Comparison of ENCODE assay signal across 13 mouse cellular contexts in the genomic region with DNA sequence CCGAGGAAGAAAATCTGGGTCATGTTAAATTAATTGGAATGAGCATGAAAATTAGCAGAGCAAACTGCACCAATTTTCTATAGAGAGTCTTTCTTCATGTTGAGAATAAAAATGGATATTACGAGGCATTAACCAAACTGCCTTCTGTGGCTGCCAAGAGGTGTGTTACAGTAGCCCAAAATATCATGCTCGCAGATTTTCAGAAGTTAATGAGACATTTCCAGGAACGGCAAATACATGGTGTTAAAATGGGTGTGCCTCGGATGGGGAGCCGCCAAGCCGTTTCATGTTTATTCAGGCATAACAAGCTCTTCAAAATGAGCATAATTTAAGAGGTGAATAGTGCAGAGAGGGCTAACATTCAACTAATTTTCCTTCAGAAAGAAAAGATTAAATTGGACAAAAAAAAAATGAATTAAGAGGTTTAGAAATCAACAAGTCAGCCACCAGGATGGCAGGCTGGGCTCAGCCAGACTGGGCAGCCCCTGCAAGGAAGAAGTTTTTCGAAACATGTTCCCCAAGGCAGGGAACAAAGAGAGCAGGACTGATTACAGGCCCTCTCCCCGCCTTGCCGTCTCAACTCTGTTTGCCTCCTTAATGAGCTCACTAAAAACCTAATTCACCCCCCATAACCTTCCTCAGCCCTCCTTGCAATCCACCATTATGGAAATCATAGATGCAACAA. TPM values are rescaled to one million over a fixed set of nuclear protein-coding genes. Genes with fewer than 3 reads are reported as not detected.
A peak's percentile ranks its signal among the peaks of the same experiment; 100 is the strongest.
DNase-seq lines count a peak whose midpoint lies in the region; ATAC-seq and TF ChIP-seq lines count a peak whose summit lies in the region.
"Had no signal": no experiment of that assay in that cellular context is flagged by ENCODE, and none has a peak within 500 bp of the region (broad histone marks: within the 10 kb centered on the region; RNA-seq: fewer than 3 reads in every experiment).

No protein-coding gene starts in this region.

- no peaks in the 10 kb centered on the region for H3K27me3 ChIP-seq in kidney, adult 2 months (replicated peaks; ENCODE audit: control insufficient read depth, insufficient read depth, low read length)
- H3K27me3 ChIP-seq in forebrain, postnatal 0 days (ENCODE audit: insufficient read depth, low read length) = no peaks in the 10 kb centered on the region
- H3K27me3 ChIP-seq in midbrain, embryonic 14.5 days (ENCODE audit: control insufficient read depth, insufficient read depth, low read length) = no peaks in the 10 kb centered on the region
- H3K27me3 ChIP-seq in stomach, embryonic 16.5 days (ENCODE audit: control insufficient read depth, insufficient read depth, low read length) = no peaks in the 10 kb centered on the region
- H3K27me3 ChIP-seq: heart, embryonic 15.5 days; limb, embryonic 15.5 days had no signal

- no peaks in the 10 kb centered on the region for H3K9me3 ChIP-seq in forebrain, postnatal 0 days (ENCODE audit: low read length)
- H3K9me3 ChIP-seq in midbrain, embryonic 14.5 days (ENCODE audit: control insufficient read depth, low read length) = no peaks in the 10 kb centered on the region
- H3K9me3 ChIP-seq in stomach, embryonic 16.5 days (replicated peaks; ENCODE audit: control insufficient read depth, low read length) = no peaks in the 10 kb centered on the region
- H3K9me3 ChIP-seq: heart, embryonic 15.5 days; limb, embryonic 15.5 days had no signal

- TF ChIP-seq POLR2A in kidney, adult 2 months (IDR thresholded peaks at IDR 0.05; ENCODE audit: low read depth, low read length) = no peak

- H3K9ac ChIP-seq in forebrain, postnatal 0 days = peak overlapping the region; percentile 37; the same call in 1 of the 2 replicates
- 0 out of 2 replicates have a peak overlapping the region, but pooled peaks have one; percentile 6 for H3K9ac ChIP-seq in midbrain, embryonic 14.5 days (replicated peaks; ENCODE audit: low read length)
- peak overlapping the region; percentile 23; the same call in 1 of the 2 replicates for H3K9ac ChIP-seq in stomach, embryonic 16.5 days (ENCODE audit: low read length)
- H3K9ac ChIP-seq: heart, embryonic 15.5 days; limb, embryonic 15.5 days had no signal

- no peak for TF ChIP-seq CTCF in kidney, adult 2 months (conservative IDR thresholded peaks at IDR 0.05; ENCODE audit: insufficient read depth, insufficient read length, low read depth, low read length)
- TF ChIP-seq CTCF in forebrain, postnatal 0 days (IDR thresholded peaks at IDR 0.05; ENCODE audit: low read depth) = no peak

- ATAC-seq in forebrain, postnatal 0 days = peak; percentile 38
- ATAC-seq in midbrain, embryonic 14.5 days (ENCODE audit: low FRiP score, low TSS enrichment) = no peak; the same call in 1 of the 2 replicates
- ATAC-seq in stomach, embryonic 16.5 days (ENCODE audit: insufficient read depth, low FRiP score) = no peak

- peaks cover 20% of the 10 kb centered on the region for H3K4me1 ChIP-seq in kidney, adult 2 months (ENCODE audit: control insufficient read depth, insufficient read depth, low read length)
- peaks cover 26% of the 10 kb centered on the region for H3K4me1 ChIP-seq in forebrain, postnatal 0 days (ENCODE audit: insufficient read depth)
- peaks cover 32% of the 10 kb centered on the region for H3K4me1 ChIP-seq in midbrain, embryonic 14.5 days (ENCODE audit: control insufficient read depth, insufficient read depth, low read length)
- peaks cover 31% of the 10 kb centered on the region for H3K4me1 ChIP-seq in stomach, embryonic 16.5 days (ENCODE audit: control insufficient read depth, insufficient read depth, low read length)

- WGBS in kidney, adult 2 months = 25% methylated on average over 10 of the region's 10 CpGs
- WGBS in forebrain, postnatal 0 days = 15% methylated on average over 10 of the region's 10 CpGs
- WGBS in midbrain, embryonic 14.5 days = 16% methylated on average over 10 of the region's 10 CpGs
- WGBS in stomach, embryonic 16.5 days = 56% methylated on average over 10 of the region's 10 CpGs

- H3K27ac ChIP-seq in kidney, adult 2 months (ENCODE audit: insufficient read depth, low read depth, low read length) = peak overlapping the region; percentile 40; the same call in 1 of the 2 replicates
- H3K27ac ChIP-seq in forebrain, postnatal 0 days (ENCODE audit: low read depth, low read length) = peak overlapping the region; percentile 82
- H3K27ac ChIP-seq in midbrain, embryonic 14.5 days (replicated peaks; ENCODE audit: low read depth, low read length) = peak overlapping the region; percentile 80
- peak overlapping the region; percentile 57 for H3K27ac ChIP-seq in stomach, embryonic 16.5 days (ENCODE audit: low read length)
- H3K27ac ChIP-seq: heart, embryonic 15.5 days; limb, embryonic 15.5 days had no signal

- DNase-seq in kidney, adult 2 months = no peak
- DNase-seq in kidney, postnatal 10 days = no peak
- DNase-seq in forebrain, postnatal 0 days = peak; percentile 66
- peak; percentile 41 for DNase-seq in midbrain, embryonic 14.5 days
- DNase-seq in adrenal gland, adult 2 months = no peak
- DNase-seq in heart, adult 11 months = no peak
- no peak for DNase-seq in spleen, adult 18-20 months
- DNase-seq: cerebellum, postnatal 36 days; lung, postnatal 14 days had no signal

- peaks cover 2% of the 10 kb centered on the region; the same call in 1 of the 2 replicates for H3K36me3 ChIP-seq in kidney, adult 2 months (ENCODE audit: control insufficient read depth, insufficient read depth, low read length)
- H3K36me3 ChIP-seq in forebrain, postnatal 0 days (ENCODE audit: insufficient read depth) = peaks cover 5% of the 10 kb centered on the region; the same call in 1 of the 2 replicates
- H3K36me3 ChIP-seq in midbrain, embryonic 14.5 days (ENCODE audit: control insufficient read depth, insufficient read depth, low read length) = no peaks in the 10 kb centered on the region
- no peaks in the 10 kb centered on the region for H3K36me3 ChIP-seq in stomach, embryonic 16.5 days (ENCODE audit: control insufficient read depth, insufficient read depth, low read length)
- H3K36me3 ChIP-seq: limb, embryonic 15.5 days had no signal

- peak overlapping the region; percentile 31 for H3K4me2 ChIP-seq in forebrain, postnatal 0 days (ENCODE audit: low read depth)
- peak overlapping the region; percentile 40 for H3K4me2 ChIP-seq in midbrain, embryonic 14.5 days (ENCODE audit: low read length)
- H3K4me2 ChIP-seq in stomach, embryonic 16.5 days (ENCODE audit: low read depth, low read length) = no peak overlapping the region
- H3K4me2 ChIP-seq: heart, embryonic 15.5 days; limb, embryonic 15.5 days had no signal

- H3K4me3 ChIP-seq in kidney, adult 2 months (ENCODE audit: insufficient read depth, low read depth, low read length) = no peak overlapping the region
- H3K4me3 ChIP-seq in forebrain, postnatal 0 days (ENCODE audit: low read depth, low read length) = no peak overlapping the region
- no peak overlapping the region for H3K4me3 ChIP-seq in midbrain, embryonic 14.5 days (replicated peaks; ENCODE audit: low read depth, low read length)
- no peak overlapping the region for H3K4me3 ChIP-seq in stomach, embryonic 16.5 days (replicated peaks; ENCODE audit: low read length)
- H3K4me3 ChIP-seq: heart, embryonic 15.5 days; limb, embryonic 15.5 days; myocyte had no signal

RNA-seq across cellular contexts. Expression of a gene that starts 46.7 kb away (rescaled TPM):
- 28.5 and 32.2 TPM in 2 replicates for polyA plus RNA-seq in kidney, adult 2 months (2012; rRNA removed)
- total RNA-seq in forebrain, postnatal 0 days (2014; rRNA removed) = 204 and 227 TPM in 2 replicates
- polyA plus RNA-seq in forebrain, postnatal 0 days (2015; fragmentation: Nextera tagmentation; extraction: Ambion mirVana) = 85.5 and 106 TPM in 2 replicates
- 83.1 and 84.9 TPM in 2 replicates for polyA plus RNA-seq in midbrain, embryonic 14.5 days (2014; fragmentation: Nextera tagmentation; extraction: Ambion mirVana)
- polyA plus RNA-seq in stomach, embryonic 16.5 days (2015; fragmentation: Nextera tagmentation; extraction: Ambion mirVana) = 42.8 and 43.3 TPM in 2 replicates
- total RNA-seq in adrenal gland, adult 2 months (2021) = 100 to 1,000 TPM; 211 to 303 TPM
- 85.4 and 124 TPM in 2 replicates for polyA plus RNA-seq in adrenal gland, adult 2 months (2012; rRNA removed)

Comparison
In these comparisons a context has a peak if more than half of its experiments do, and no peak if none do; other contexts are left out.
1. DNase-seq: peak in forebrain, postnatal 0 days (single experiment) and midbrain, embryonic 14.5 days (single experiment); none in kidney, adult 2 months (single experiment), kidney, postnatal 10 days (single experiment), adrenal gland, adult 2 months (single experiment), heart, adult 11 months (single experiment) and spleen, adult 18-20 months (0 of 2).
2. Peak in every context shown above with its lines, with median percentiles within 50 percentile points of each other: H3K27ac ChIP-seq and H3K9ac ChIP-seq.